25 mouse cellular contexts compared by ENCODE assay signal in the genomic region with DNA sequence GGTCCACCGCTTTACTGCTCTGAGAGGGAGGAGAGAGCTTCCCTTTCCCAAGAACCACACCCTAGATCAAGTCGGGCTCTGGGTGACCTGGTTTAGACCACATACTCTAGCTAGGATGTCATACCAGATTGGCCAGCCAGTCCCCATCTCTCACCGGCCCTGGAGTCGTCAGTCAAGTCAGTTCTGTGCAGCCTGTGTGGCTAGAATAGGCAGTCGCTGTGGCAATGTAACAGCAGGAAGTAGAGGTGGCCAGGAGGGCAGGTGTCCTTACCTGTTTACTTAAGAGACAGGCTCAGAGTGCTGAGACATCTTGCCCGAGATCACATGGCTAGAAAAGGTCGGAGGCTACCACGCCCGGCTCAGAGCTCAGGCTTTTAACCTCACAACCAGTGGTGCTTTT. TPM values are rescaled to one million over a fixed set of nuclear protein-coding genes. Genes with fewer than 3 reads are reported as not detected.
A peak's percentile ranks its signal among the peaks of the same experiment; 100 is the strongest.
DNase-seq lines count a peak whose midpoint lies in the region; ATAC-seq and TF ChIP-seq lines count a peak whose summit lies in the region.
"Had no signal": no experiment of that assay in that cellular context is flagged by ENCODE, and none has a peak within 500 bp of the region (broad histone marks: within the 10 kb centered on the region; RNA-seq: fewer than 3 reads in every experiment).

No protein-coding gene starts in this region.

- 63% methylated on average over 9 of the region's 9 CpGs for WGBS in embryonic facial prominence, embryonic 15.5 days
- 61% methylated on average over 9 of the region's 9 CpGs for WGBS in stomach, postnatal 0 days

- no peaks in the 10 kb centered on the region for H3K4me1 ChIP-seq in embryonic facial prominence, embryonic 15.5 days
- H3K4me1 ChIP-seq in stomach, postnatal 0 days (replicated peaks; ENCODE audit: control insufficient read depth, insufficient read depth) = no peaks in the 10 kb centered on the region
- H3K4me1 ChIP-seq: embryonic facial prominence, embryonic 12.5 days; forebrain, embryonic 15.5 days; hindbrain, embryonic 13.5 days; midbrain, embryonic 10.5 days had no signal

- H3K4me2 ChIP-seq in embryonic facial prominence, embryonic 15.5 days (replicated peaks) = no peak overlapping the region
- H3K4me2 ChIP-seq in stomach, postnatal 0 days (replicated peaks; ENCODE audit: low read depth) = no peak overlapping the region
- H3K4me2 ChIP-seq: embryonic facial prominence, embryonic 12.5 days; forebrain, embryonic 15.5 days; heart, embryonic 15.5 days; hindbrain, embryonic 13.5 days had no signal

- no peak for TF ChIP-seq CTCF in layer of hippocampus, adult 2 months (conservative IDR thresholded peaks at IDR 0.05)
- no peak for TF ChIP-seq CTCF in stomach, postnatal 0 days (IDR thresholded peaks at IDR 0.05; ENCODE audit: low read depth)

- H3K9me3 ChIP-seq in embryonic facial prominence, embryonic 15.5 days (replicated peaks) = no peaks in the 10 kb centered on the region
- no peaks in the 10 kb centered on the region for H3K9me3 ChIP-seq in stomach, postnatal 0 days (ENCODE audit: control insufficient read depth, low read length)
- H3K9me3 ChIP-seq: embryonic facial prominence, embryonic 12.5 days; forebrain, embryonic 15.5 days; heart, embryonic 15.5 days; hindbrain, embryonic 13.5 days; midbrain, embryonic 10.5 days had no signal

- peak; percentile 32 for TF ChIP-seq EP300 in stomach, postnatal 0 days (optimal IDR thresholded peaks at IDR 0.05)

- no peak overlapping the region for H3K4me3 ChIP-seq in layer of hippocampus, adult 2 months
- no peak overlapping the region for H3K4me3 ChIP-seq in embryonic facial prominence, embryonic 15.5 days (replicated peaks)
- H3K4me3 ChIP-seq in stomach, postnatal 0 days (ENCODE audit: low read depth, low read length) = no peak overlapping the region
- H3K4me3 ChIP-seq: embryonic facial prominence, embryonic 12.5 days; forebrain, embryonic 15.5 days; heart, adult 2 months; heart, embryonic 15.5 days; hindbrain, embryonic 13.5 days; midbrain, embryonic 10.5 days had no signal

- no peak for ATAC-seq in embryonic facial prominence, embryonic 15.5 days (ENCODE audit: insufficient number of reproducible peaks, low FRiP score, low TSS enrichment, low read depth)
- ATAC-seq in stomach, postnatal 0 days (ENCODE audit: low FRiP score, low TSS enrichment) = peak; percentile 63
- ATAC-seq: forebrain, embryonic 15.5 days; liver, postnatal 0 days; lung, postnatal 0 days had no signal

- no peaks in the 10 kb centered on the region for H3K27me3 ChIP-seq in embryonic facial prominence, embryonic 15.5 days
- no peaks in the 10 kb centered on the region for H3K27me3 ChIP-seq in stomach, postnatal 0 days (ENCODE audit: control insufficient read depth, insufficient read depth, low read length)
- H3K27me3 ChIP-seq: embryonic facial prominence, embryonic 12.5 days; forebrain, embryonic 15.5 days; heart, embryonic 15.5 days; hindbrain, embryonic 13.5 days had no signal

- DNase-seq in layer of hippocampus, adult 2 months (ENCODE audit: low spot score in 2 of 2) = no peak
- no peak for DNase-seq in layer of hippocampus, adult 11-12 months (ENCODE audit: low spot score)
- DNase-seq in ES-CJ7 (ENCODE audit: low read depth, low spot score) = peak; percentile 18
- DNase-seq in stomach, postnatal 0 days (ENCODE audit: low spot score) = no peak
- DNase-seq in cerebellum, postnatal 36 days = no peak
- DNase-seq in embryo, embryonic 10.5 days (ENCODE audit: low spot score) = no peak
- DNase-seq: adrenal gland, postnatal 25 days; cerebellum, adult 9-10 months; gastrocnemius, postnatal 10 days; heart, adult 2 months; heart, postnatal 36 days; kidney, adult 8-10 months; kidney, postnatal 14 days; layer of hippocampus, postnatal 36 days; liver, postnatal 0 days; spleen, adult 18-20 months; thymus, postnatal 14 days had no signal

- H3K9ac ChIP-seq in embryonic facial prominence, embryonic 15.5 days = no peak overlapping the region
- H3K9ac ChIP-seq in stomach, postnatal 0 days (ENCODE audit: low read length) = no peak overlapping the region
- H3K9ac ChIP-seq: embryonic facial prominence, embryonic 12.5 days; forebrain, embryonic 15.5 days; heart, embryonic 15.5 days; hindbrain, embryonic 13.5 days; liver, postnatal 0 days had no signal

- peak overlapping the region; percentile 14; the same call in 1 of the 2 replicates for H3K27ac ChIP-seq in layer of hippocampus, adult 2 months
- H3K27ac ChIP-seq in embryonic facial prominence, embryonic 15.5 days (replicated peaks) = 0 out of 2 replicates have a peak overlapping the region, but pooled peaks have one; percentile 28
- H3K27ac ChIP-seq in stomach, postnatal 0 days (replicated peaks) = no peak overlapping the region
- H3K27ac ChIP-seq: embryonic facial prominence, embryonic 12.5 days; forebrain, embryonic 15.5 days; heart, adult 2 months; heart, embryonic 15.5 days; hindbrain, embryonic 13.5 days; macrophage; midbrain, embryonic 10.5 days had no signal

- H3K36me3 ChIP-seq in embryonic facial prominence, embryonic 15.5 days = peaks cover 65% of the 10 kb centered on the region
- peaks cover 7% of the 10 kb centered on the region for H3K36me3 ChIP-seq in stomach, postnatal 0 days (ENCODE audit: control insufficient read depth, insufficient read depth, low read length)

RNA-seq across cellular contexts. Expression of gene Ttpal, which starts 9.1 kb away (rescaled TPM):
- total RNA-seq in layer of hippocampus, adult 2 months (2021) = 10 to 100 TPM; 49.0 to 50.4 TPM
- polyA plus RNA-seq in embryonic facial prominence, embryonic 15.5 days (2015; fragmentation: Nextera tagmentation; extraction: Ambion mirVana) = 36.1 and 39.1 TPM in 2 replicates
- polyA plus RNA-seq in stomach, postnatal 0 days (2015; fragmentation: Nextera tagmentation; extraction: Ambion mirVana) = 19.9 and 20.8 TPM in 2 replicates

RNA-seq across cellular contexts. Expression of gene Serinc3, which starts 33.8 kb away (rescaled TPM):
- total RNA-seq in layer of hippocampus, adult 2 months (2021) = 100 to 1,000 TPM; 198 to 204 TPM
- 39.4 and 40.8 TPM in 2 replicates for polyA plus RNA-seq in embryonic facial prominence, embryonic 15.5 days (2015; fragmentation: Nextera tagmentation; extraction: Ambion mirVana)
- polyA plus RNA-seq in stomach, postnatal 0 days (2015; fragmentation: Nextera tagmentation; extraction: Ambion mirVana) = 35.8 and 36.4 TPM in 2 replicates

RNA-seq across cellular contexts. Expression of gene Pkig, which starts 47.0 kb away (rescaled TPM):
- total RNA-seq in layer of hippocampus, adult 2 months (2021) = 10 to 100 TPM; 93.7 to 93.9 TPM
- polyA plus RNA-seq in embryonic facial prominence, embryonic 15.5 days (2015; fragmentation: Nextera tagmentation; extraction: Ambion mirVana) = 152 and 155 TPM in 2 replicates
- 60.9 and 66.3 TPM in 2 replicates for polyA plus RNA-seq in stomach, postnatal 0 days (2015; fragmentation: Nextera tagmentation; extraction: Ambion mirVana)
